Mouse (Mus musculus): Measurements from ENCODE around the gene Hipk2.

GRCm38 (mm10) chr6:38863595-38863994 lies 12.4 kb downstream of the Hipk2 start:
- TF ChIP-seq CTCF (IDR thresholded peaks at IDR 0.05; ENCODE audit: borderline replicate concordance, insufficient read depth, low read depth, low read length) (no peak), POLR2A (IDR thresholded peaks at IDR 0.05; ENCODE audit: borderline replicate concordance, insufficient read depth, low read length) (no peak)

Measured in cerebellum, adult 2 months (tissue).